Mouse (Mus musculus) heart, embryonic 14.5 days (tissue): Measurements from ENCODE around the gene Sox11. TPM values are rescaled to one million over a fixed set of nuclear protein-coding genes. Genes with fewer than 3 reads are reported as not detected.

Source experiments
- ATAC-seq: fragments of 200-750 bp; cut with Nextera tagmentation; 2 replicates; pipeline ENCODE4 v1.8.0; 2017; ENCODE audit warnings: low read depth, moderate TSS enrichment; ENCODE audit not compliant: insufficient number of reproducible peaks, insufficient read depth, low FRiP score
- H3K27ac ChIP-seq, 2 experiments: fragments of 200-500 bp in 1 of 2; fragments of 300-500 bp in 1 of 2; sonication (generic) in 1 of 2; replicated peaks in 1 of 2; 2 replicates each; pipeline ENCODE4 v1.5.1; 2012 to 2014; ENCODE audit warnings: low read depth in 2 of 2, low read length in 2 of 2, control low read depth in 1 of 2, mild to moderate bottlenecking in 1 of 2, mixed read lengths in 1 of 2; ENCODE audit not compliant: control insufficient read depth in 1 of 2, insufficient read depth in 1 of 2
- H3K27me3 ChIP-seq: fragments of 300-500 bp; sonication (generic); 2 replicates; pipeline ENCODE4 v1.6.1; 2014; ENCODE audit warnings: mild to moderate bottlenecking, low read length, control low read depth; ENCODE audit not compliant: control insufficient read depth, insufficient read depth
- H3K36me3 ChIP-seq: fragments of 300-500 bp; sonication (generic); 2 replicates; pipeline ENCODE4 v1.6.1; 2014; ENCODE audit warnings: mild to moderate bottlenecking, control low read depth, low read length, mixed read lengths; ENCODE audit not compliant: control insufficient read depth, insufficient read depth
- H3K4me1 ChIP-seq, 2 experiments: fragments of 200-500 bp in 1 of 2; fragments of 300-500 bp in 1 of 2; sonication (generic) in 1 of 2; 2 replicates each; pipeline ENCODE4 v1.6.1; 2012 to 2014; ENCODE audit warnings: low read length in 2 of 2, control low read depth in 1 of 2, mixed read lengths in 1 of 2; ENCODE audit not compliant: control insufficient read depth in 2 of 2, insufficient read depth in 2 of 2
- H3K4me2 ChIP-seq: fragments of 300-500 bp; sonication (generic); 2 replicates; pipeline ENCODE4 v1.6.1; 2014; ENCODE audit warnings: mild to moderate bottlenecking, low read length
- H3K4me3 ChIP-seq, 2 experiments: fragments of 200-500 bp in 1 of 2; fragments of 300-500 bp in 1 of 2; sonication (generic) in 1 of 2; 2 replicates each; pipeline ENCODE4 v1.5.1; 2012 to 2014; ENCODE audit warnings: low read length in 2 of 2, mild to moderate bottlenecking in 2 of 2, control low read depth in 1 of 2, low read depth in 1 of 2, moderate library complexity in 1 of 2; ENCODE audit not compliant: control insufficient read depth in 1 of 2, insufficient read depth in 1 of 2
- H3K9ac ChIP-seq: fragments of 300-500 bp; sonication (generic); 2 replicates; pipeline ENCODE4 v1.6.1; 2014; ENCODE audit warnings: mild to moderate bottlenecking, low read length
- H3K9me3 ChIP-seq: fragments of 300-500 bp; sonication (generic); 2 replicates; pipeline ENCODE4 v1.6.1; 2016; ENCODE audit warnings: low read length, control low read depth; ENCODE audit not compliant: control insufficient read depth
- WGBS: fragments of 180-500 bp; shearing (Covaris S2); extraction: QIAGEN DNeasy Blood & Tissue Kit; methylation state at CpG from one replicate; pipeline ENCODE4 v1.1.7; 2014; 5-methylcytosine and 5-hydroxymethylcytosine counted together
- polyA plus RNA-seq: library from polyadenylated mRNA; unstranded; fragments of >200 nt; fragmentation: Nextera tagmentation; extraction: Ambion mirVana; gene quantifications from 2 replicates; pipeline ENCODE4 v1.2.1, GENCODE M21; 2014

The Sox11 gene
- 17.6 and 19.2 TPM in 2 replicates for polyA plus RNA-seq

DNA sequence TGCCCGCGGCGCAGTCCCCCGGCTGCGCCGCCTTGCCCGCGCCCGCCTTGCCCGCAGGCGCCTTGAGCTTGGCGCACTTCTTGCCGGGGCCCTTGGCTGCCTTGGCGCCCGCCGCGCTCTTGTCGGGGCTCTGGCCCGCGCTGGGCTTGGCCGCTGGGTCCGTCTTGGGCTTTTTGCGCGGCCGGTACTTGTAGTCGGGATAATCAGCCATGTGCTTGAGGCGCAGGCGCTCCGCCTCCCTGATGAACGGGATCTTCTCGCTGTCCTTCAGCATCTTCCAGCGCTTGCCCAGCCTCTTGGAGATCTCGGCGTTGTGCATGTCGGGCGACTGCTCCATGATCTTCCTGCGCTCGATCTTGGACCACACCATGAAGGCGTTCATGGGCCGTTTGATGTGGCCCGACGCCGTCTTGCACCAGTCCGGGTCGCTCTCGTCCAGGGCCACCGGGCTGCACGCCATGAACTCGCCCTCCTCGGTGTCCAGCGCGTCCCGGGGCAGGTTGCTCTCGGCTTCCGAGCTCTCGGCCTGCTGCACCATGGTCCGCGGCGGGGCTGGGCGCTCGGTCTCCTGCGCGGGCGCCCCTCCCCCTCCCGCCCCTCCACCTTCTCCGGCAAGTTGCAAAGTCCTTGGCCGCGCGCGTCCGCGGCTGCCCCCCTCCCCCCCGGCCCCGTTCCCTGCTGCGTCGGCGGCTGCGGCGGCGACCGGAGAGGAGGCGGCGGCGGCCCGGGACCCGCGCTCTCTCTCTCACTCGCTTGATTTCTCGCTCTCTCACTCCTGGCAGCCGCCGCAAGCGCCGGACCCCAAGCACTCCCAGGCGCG, at the start of gene Sox11:
Sox11 (minus strand) TSS at position 704 of the 820 bp plus-strand sequence.
- H3K4me3 ChIP-seq = peak within 1 kb of the TSS; percentile 67 to 85
- peak within 1 kb of the TSS; percentile 88 for H3K9ac ChIP-seq
- H3K4me1 ChIP-seq = no peaks in the 10 kb centered on the region; a peak in 1 of 4 replicates
- H3K9me3 ChIP-seq = no peaks in the 10 kb centered on the region
- WGBS = under 1% methylated on average over 85 of the region's 95 CpGs
- H3K36me3 ChIP-seq = no peaks in the 10 kb centered on the region
- ATAC-seq = peak; percentile 40
- H3K27me3 ChIP-seq = no peaks in the 10 kb centered on the region
- H3K27ac ChIP-seq = peak within 1 kb of the TSS; percentile 90 to 95
- H3K4me2 ChIP-seq = peak within 1 kb of the TSS; percentile 97

DNA sequence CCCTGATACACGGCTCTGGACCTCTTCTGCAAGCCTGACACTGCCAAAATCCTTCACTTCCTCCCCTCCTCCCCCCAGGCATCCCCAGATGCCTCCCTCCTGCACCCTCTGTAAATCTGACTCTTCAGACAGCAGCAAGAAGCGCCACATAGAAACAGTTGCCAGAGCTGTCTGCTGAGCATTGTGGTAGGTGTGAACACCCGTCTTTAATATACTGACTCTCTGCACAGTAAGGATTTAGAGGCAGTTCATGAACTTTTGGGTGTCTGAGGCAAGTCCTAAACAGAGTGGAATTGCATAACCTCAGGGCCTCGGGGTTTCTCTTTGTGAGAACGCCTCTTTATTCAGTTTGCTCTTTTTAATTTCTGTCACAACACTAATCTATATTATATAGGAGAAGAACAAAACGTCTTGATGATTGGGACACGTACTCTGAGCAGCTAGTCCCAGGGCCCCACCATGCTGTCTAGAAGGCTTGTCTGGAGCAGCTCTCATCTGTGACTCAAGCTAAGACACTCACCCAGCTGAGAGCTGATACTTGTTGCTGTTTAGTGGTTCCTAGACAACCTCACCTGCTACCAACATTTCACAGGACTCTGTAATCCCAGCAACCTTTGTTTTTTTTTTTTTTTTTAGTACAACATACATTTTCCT, 49.4 kb upstream of the Sox11 start:
- H3K9ac ChIP-seq = no peak overlapping the region
- no peak overlapping the region for H3K4me3 ChIP-seq
- no peaks in the 10 kb centered on the region for H3K27me3 ChIP-seq
- 48% methylated on average over 7 of the region's 7 CpGs for WGBS
- no peaks in the 10 kb centered on the region for H3K36me3 ChIP-seq
- no peak overlapping the region for H3K27ac ChIP-seq
- no peak overlapping the region for H3K4me2 ChIP-seq
- H3K4me1 ChIP-seq = peaks cover 11% of the 10 kb centered on the region in 2 experiments
- no peaks in the 10 kb centered on the region for H3K9me3 ChIP-seq
- ATAC-seq = no peak

DNA sequence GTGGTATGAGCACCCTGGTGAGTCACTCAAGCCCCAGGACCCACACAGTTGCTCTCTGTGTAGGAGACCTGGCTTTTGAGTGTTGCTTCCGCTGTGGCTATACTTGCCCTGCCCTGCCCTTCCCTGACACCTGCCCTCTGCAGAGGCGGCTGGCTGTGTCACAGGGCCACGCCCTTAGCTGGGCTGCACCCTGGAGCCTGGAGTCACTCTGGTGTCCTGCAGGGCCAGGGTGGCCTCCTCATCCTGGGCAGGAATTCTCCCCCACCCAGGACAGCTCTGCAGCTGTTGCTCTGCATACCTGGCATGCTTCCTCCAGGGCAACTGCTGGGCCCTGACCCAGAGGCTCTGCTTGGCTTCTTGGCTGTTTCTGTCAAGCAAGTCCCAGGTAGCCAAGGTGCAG, 48.1 kb upstream of the Sox11 start:
- ATAC-seq = no peak; the same call in 1 of the 2 replicates
- H3K4me2 ChIP-seq = no peak overlapping the region
- no peaks in the 10 kb centered on the region for H3K9me3 ChIP-seq
- no peak overlapping the region for H3K9ac ChIP-seq
- WGBS = 28% methylated on average over 3 of the region's 3 CpGs
- H3K4me3 ChIP-seq = no peak overlapping the region
- no peaks in the 10 kb centered on the region for H3K27me3 ChIP-seq
- no peaks in the 10 kb centered on the region for H3K36me3 ChIP-seq
- H3K4me1 ChIP-seq = peaks cover 11 to 14% of the 10 kb centered on the region in 2 experiments
- H3K27ac ChIP-seq = no peak overlapping the region

DNA sequence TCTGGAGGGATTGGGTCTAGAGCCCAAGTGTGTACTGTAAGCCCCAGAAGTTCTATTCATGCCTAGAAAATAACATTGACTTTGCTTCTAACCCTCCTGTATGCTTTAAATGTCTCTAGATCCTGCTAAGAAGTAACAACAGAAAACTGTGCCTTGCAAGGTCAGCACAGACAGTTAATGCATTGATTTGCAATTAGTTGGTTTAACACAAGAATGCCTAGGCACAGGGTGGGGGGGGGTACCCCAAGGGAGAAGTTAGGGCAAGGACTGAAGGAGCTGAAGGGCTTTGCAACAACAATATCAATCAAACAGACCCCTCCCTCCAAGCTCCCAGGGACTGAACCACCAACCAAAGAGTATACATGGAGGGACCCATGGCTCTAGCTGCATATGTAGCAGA, 47.1 kb upstream of the Sox11 start:
- peaks cover 11 to 14% of the 10 kb centered on the region in 2 experiments for H3K4me1 ChIP-seq
- ATAC-seq = no peak
- H3K27ac ChIP-seq = no peak overlapping the region

DNA sequence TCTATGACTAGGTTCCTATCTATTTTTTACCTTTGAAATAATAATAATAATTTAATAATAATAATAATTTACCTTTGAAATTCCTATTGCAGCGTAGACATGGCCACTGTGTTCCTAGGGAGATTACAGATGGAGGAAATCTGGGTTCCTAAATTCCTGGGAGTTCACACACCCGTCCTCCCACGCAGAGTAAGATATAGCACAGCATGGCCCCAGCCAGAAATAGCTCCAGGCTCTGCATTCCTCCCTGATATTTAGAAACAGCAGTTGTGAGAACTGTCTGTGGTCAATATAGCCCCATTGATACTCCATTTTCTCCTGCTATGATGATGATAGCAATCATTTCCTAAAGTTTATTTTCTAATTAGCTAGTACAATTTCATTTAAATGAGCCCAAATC, 30.1 kb upstream of the Sox11 start:
- Histone ChIP-seq H3K4me2 (0 out of 2 replicates have a peak overlapping the region, but pooled peaks have one; percentile 7), H3K9me3 (no peaks in the 10 kb centered on the region), H3K36me3 (no peaks in the 10 kb centered on the region), H3K9ac (no peak overlapping the region), H3K27me3 (no peaks in the 10 kb centered on the region), H3K4me3 (no peak overlapping the region), H3K4me1 (0 out of 4 replicates have a peak, but pooled peaks cover 0 to 3% of the 10 kb centered on the region in 2 experiments), H3K27ac (no peak overlapping the region)
- no peak for ATAC-seq
- 9% methylated on average over 3 of the region's 3 CpGs for WGBS

More for the DNA sequence above, 47.1 kb upstream of the Sox11 start:
- Histone ChIP-seq H3K9ac (no peak overlapping the region), H3K27me3 (no peaks in the 10 kb centered on the region), H3K4me2 (no peak overlapping the region), H3K9me3 (no peaks in the 10 kb centered on the region), H3K36me3 (no peaks in the 10 kb centered on the region), H3K4me3 (no peak overlapping the region)

DNA sequence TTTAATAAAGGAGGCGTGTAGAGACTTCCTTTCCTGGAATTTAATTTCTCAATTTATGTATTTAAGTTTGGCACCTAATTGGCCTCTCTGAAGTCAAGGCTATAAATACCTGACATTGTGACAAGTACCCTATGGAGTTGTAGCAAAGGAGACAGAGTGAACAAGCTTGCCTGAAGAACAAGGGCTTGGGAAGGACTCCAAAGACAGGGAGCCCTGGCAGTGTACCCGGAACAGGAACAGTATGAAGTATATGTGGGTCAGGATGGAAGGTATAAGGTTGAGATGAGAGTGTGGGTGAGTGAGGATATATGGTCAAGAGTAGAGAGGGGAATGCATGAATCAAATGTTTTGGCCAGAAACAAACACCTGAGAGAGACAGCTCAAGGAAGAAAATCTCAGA, 28.4 kb upstream of the Sox11 start:
- H3K36me3 ChIP-seq = no peaks in the 10 kb centered on the region
- no peak overlapping the region for H3K9ac ChIP-seq
- no peak overlapping the region for H3K4me3 ChIP-seq
- WGBS = 63% methylated on average over 2 of the region's 2 CpGs
- no peaks in the 10 kb centered on the region for H3K9me3 ChIP-seq
- no peaks in the 10 kb centered on the region for H3K27me3 ChIP-seq
- H3K4me1 ChIP-seq = 0 out of 4 replicates have a peak, but pooled peaks cover 0 to 3% of the 10 kb centered on the region in 2 experiments
- no peak overlapping the region for H3K4me2 ChIP-seq
- ATAC-seq = no peak
- H3K27ac ChIP-seq = no peak overlapping the region

DNA sequence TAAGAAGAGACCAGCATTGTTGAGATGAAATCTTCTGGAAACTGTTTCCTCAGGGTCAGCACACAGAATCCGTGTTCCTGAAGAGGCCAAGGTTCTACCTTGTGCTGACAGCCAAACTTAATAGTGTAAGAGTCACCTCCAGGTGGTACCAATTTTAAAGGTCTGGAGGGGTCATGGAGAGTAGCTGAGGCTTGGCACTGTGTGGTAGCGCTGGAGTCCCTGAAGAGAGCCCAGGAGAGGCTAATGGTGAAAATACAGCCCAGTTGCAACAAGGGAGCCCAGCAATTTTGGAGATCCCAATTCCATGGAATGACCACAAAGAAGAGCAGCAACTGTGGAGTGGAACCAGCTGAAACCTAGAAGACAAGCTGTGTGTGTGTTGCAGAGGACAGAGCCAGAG, 25.1 kb upstream of the Sox11 start:
- no peaks in the 10 kb centered on the region for H3K27me3 ChIP-seq
- ATAC-seq = no peak
- 71% methylated on average over 2 of the region's 2 CpGs for WGBS
- 0 out of 4 replicates have a peak, but pooled peaks cover 0 to 3% of the 10 kb centered on the region in 2 experiments for H3K4me1 ChIP-seq
- H3K9me3 ChIP-seq = no peaks in the 10 kb centered on the region
- no peak overlapping the region for H3K27ac ChIP-seq
- no peak overlapping the region for H3K9ac ChIP-seq
- H3K4me2 ChIP-seq = no peak overlapping the region
- no peaks in the 10 kb centered on the region for H3K36me3 ChIP-seq
- no peak overlapping the region for H3K4me3 ChIP-seq
